Mouse (Mus musculus) MEL (cell line): Measurements from ENCODE around the gene B3galnt2. TPM values are rescaled to one million over a fixed set of nuclear protein-coding genes. Genes with fewer than 3 reads are reported as not detected.
A peak's percentile ranks its signal among the peaks of the same experiment; 100 is the strongest.

Experiments used
- DNase-seq: peaks from one replicate; pipeline ENCODE4 v3.0.0; 2011; ENCODE audit warnings: low read depth, low spot score
- H3K27ac ChIP-seq: 2 replicates; pipeline ENCODE4 v1.5.1; 2012; ENCODE audit warnings: low read depth, mild to moderate bottlenecking, control low read depth, low read length, moderate library complexity; ENCODE audit not compliant: control insufficient read depth
- H3K27me3 ChIP-seq, 2 experiments: fragments of 150-350 bp in 1 of 2; sonication (generic) in 1 of 2; 2 replicates each; pipeline ENCODE4 v1.6.1; 2012; ENCODE audit warnings: low read length in 2 of 2, mild to moderate bottlenecking in 2 of 2, improper control_type of control experiment in 1 of 2, moderate library complexity in 1 of 2; ENCODE audit not compliant: insufficient read depth in 2 of 2, control insufficient read depth in 1 of 2
- H3K36me3 ChIP-seq, 2 experiments: 2 replicates each; pipeline ENCODE4 v1.6.1; 2012 to 2014; ENCODE audit warnings: low read length in 2 of 2, improper control_type of control experiment in 1 of 2, inconsistent platforms in 1 of 2, mild to moderate bottlenecking in 1 of 2; ENCODE audit not compliant: insufficient read depth in 2 of 2, control insufficient read depth in 1 of 2
- H3K4me1 ChIP-seq, 2 experiments: fragments of 150-350 bp in 1 of 2; sonication (generic) in 1 of 2; 2 replicates each; pipeline ENCODE4 v1.6.1; 2012; ENCODE audit warnings: low read length in 2 of 2, improper control_type of control experiment in 1 of 2, mild to moderate bottlenecking in 1 of 2; ENCODE audit not compliant: insufficient read depth in 2 of 2, control insufficient read depth in 1 of 2
- H3K4me3 ChIP-seq, 2 experiments: fragments of 150-350 bp in 1 of 2; sonication (generic) in 1 of 2; 2 replicates each; pipeline ENCODE4 v1.5.1; 2012; ENCODE audit warnings: low read depth in 2 of 2, low read length in 2 of 2, mild to moderate bottlenecking in 2 of 2, moderate library complexity in 2 of 2, control low read depth in 1 of 2, improper control_type of control experiment in 1 of 2; ENCODE audit not compliant: control insufficient read depth in 1 of 2, insufficient read depth in 1 of 2
- H3K79me2 ChIP-seq: 2 replicates; pipeline ENCODE4 v1.6.1; 2012; ENCODE audit warnings: mild to moderate bottlenecking, low read length, moderate library complexity; ENCODE audit not compliant: control insufficient read depth, poor library complexity, insufficient read depth
- H3K9ac ChIP-seq: 2 replicates; pipeline ENCODE4 v1.6.1; 2012; ENCODE audit warnings: low read depth, mild to moderate bottlenecking, control low read depth, low read length, moderate library complexity; ENCODE audit not compliant: control insufficient read depth, poor library complexity, severe bottlenecking
- H3K9me3 ChIP-seq: fragments of 150-350 bp; sonication (generic); replicated peaks from 2 replicates; pipeline ENCODE4 v1.6.1; 2012; ENCODE audit warnings: mild to moderate bottlenecking, low read length, improper control_type of control experiment, moderate library complexity; ENCODE audit not compliant: insufficient read depth
- BHLHE40 ChIP-seq: IDR thresholded peaks from 2 replicates; pipeline ENCODE4 v1.6.1; 2012; ENCODE audit warnings: low read depth, mild to moderate bottlenecking, inconsistent platforms, low read length, improper control_type of control experiment, borderline replicate concordance
- CHD1 ChIP-seq: IDR thresholded peaks from 2 replicates; pipeline ENCODE4 v1.6.1; 2012; ENCODE audit warnings: low read depth, mild to moderate bottlenecking, inconsistent platforms, low read length, improper control_type of control experiment
- CHD2 ChIP-seq: IDR thresholded peaks from 2 replicates; pipeline ENCODE4 v1.6.1; 2011; ENCODE audit warnings: low read length, improper control_type of control experiment
- CTCF ChIP-seq, 3 experiments: IDR thresholded peaks in 2 of 3; conservative IDR thresholded peaks in 1 of 3; 2 replicates each; pipeline ENCODE4 v1.5.1; 2011 to 2012; ENCODE audit warnings: low read length in 3 of 3, low read depth in 2 of 3, mild to moderate bottlenecking in 2 of 3, improper control_type of control experiment in 1 of 3, inconsistent platforms in 1 of 3, mixed read lengths in 1 of 3, moderate library complexity in 1 of 3; ENCODE audit not compliant: control insufficient read depth in 1 of 3, insufficient read depth in 1 of 3, poor library complexity in 1 of 3, severe bottlenecking in 1 of 3
- E2F4 ChIP-seq: IDR thresholded peaks from 2 replicates; pipeline ENCODE4 v1.6.1; 2011; ENCODE audit warnings: low read depth, low read length, improper control_type of control experiment, borderline replicate concordance
- ELF1 ChIP-seq: IDR thresholded peaks from 2 replicates; pipeline ENCODE4 v1.6.1; 2014; ENCODE audit warnings: low read depth, mild to moderate bottlenecking, inconsistent platforms, low read length, improper control_type of control experiment, moderate library complexity
- EP300 ChIP-seq, 2 experiments: IDR thresholded peaks; 2 replicates each; pipeline ENCODE4 v1.6.1; 2011; ENCODE audit warnings: improper control_type of control experiment in 2 of 2, low read length in 2 of 2, low read depth in 1 of 2, mild to moderate bottlenecking in 1 of 2
- ETS1 ChIP-seq: IDR thresholded peaks from 2 replicates; pipeline ENCODE4 v1.6.1; 2012; ENCODE audit warnings: low read depth, mild to moderate bottlenecking, inconsistent platforms, low read length, improper control_type of control experiment, moderate library complexity
- GABPA ChIP-seq: IDR thresholded peaks from 2 replicates; pipeline ENCODE4 v1.6.1; 2012; ENCODE audit warnings: low read depth, mild to moderate bottlenecking, inconsistent platforms, low read length, improper control_type of control experiment, moderate library complexity
- GATA1 ChIP-seq: IDR thresholded peaks from 2 replicates; pipeline ENCODE4 v1.6.1; 2011; ENCODE audit warnings: low read depth, low read length, improper control_type of control experiment
- HCFC1 ChIP-seq: IDR thresholded peaks from 2 replicates; pipeline ENCODE4 v1.6.1; 2012; ENCODE audit warnings: low read depth, mild to moderate bottlenecking, inconsistent platforms, low read length, improper control_type of control experiment, moderate library complexity
- JUND ChIP-seq: IDR thresholded peaks from 2 replicates; pipeline ENCODE4 v1.6.1; 2011; ENCODE audit warnings: low read depth, mild to moderate bottlenecking, improper control_type of control experiment, low read length
- KAT2A ChIP-seq: conservative IDR thresholded peaks from 2 replicates; pipeline ENCODE4 v1.6.1; 2012; ENCODE audit warnings: low read depth, low read length, improper control_type of control experiment, inconsistent platforms
- MAFK ChIP-seq: IDR thresholded peaks from 2 replicates; pipeline ENCODE4 v1.6.1; 2011; ENCODE audit warnings: low read depth, mild to moderate bottlenecking, low read length, improper control_type of control experiment, borderline replicate concordance
- MAX ChIP-seq: IDR thresholded peaks from 2 replicates; pipeline ENCODE4 v1.6.1; 2011; ENCODE audit warnings: low read length, improper control_type of control experiment
- MAZ ChIP-seq: IDR thresholded peaks from 2 replicates; pipeline ENCODE4 v1.6.1; 2012; ENCODE audit warnings: low read depth, mild to moderate bottlenecking, inconsistent platforms, low read length, improper control_type of control experiment
- MEF2A ChIP-seq: IDR thresholded peaks from 2 replicates; pipeline ENCODE4 v1.6.1; 2014; ENCODE audit warnings: low read depth, mild to moderate bottlenecking, inconsistent platforms, low read length, improper control_type of control experiment; ENCODE audit not compliant: poor library complexity, insufficient replicate concordance, severe bottlenecking; ENCODE audit errors: extremely low read depth
- MXI1 ChIP-seq: IDR thresholded peaks from 2 replicates; pipeline ENCODE4 v1.6.1; 2011; ENCODE audit warnings: mild to moderate bottlenecking, low read depth, low read length, improper control_type of control experiment
- MYB ChIP-seq: IDR thresholded peaks from 2 replicates; pipeline ENCODE4 v1.6.1; 2011; ENCODE audit warnings: mild to moderate bottlenecking, low read depth, low read length, improper control_type of control experiment
- MYC ChIP-seq: IDR thresholded peaks from 2 replicates; pipeline ENCODE4 v1.6.1; 2011; ENCODE audit warnings: low read depth, mild to moderate bottlenecking, low read length, improper control_type of control experiment, moderate library complexity
- NELFE ChIP-seq: IDR thresholded peaks from 2 replicates; pipeline ENCODE4 v1.6.1; 2011; ENCODE audit warnings: low read depth, low read length, improper control_type of control experiment
- POLR2A ChIP-seq, 2 experiments: IDR thresholded peaks; 2 replicates each; pipeline ENCODE4 v1.6.1; 2011 to 2012; ENCODE audit warnings: low read length in 2 of 2, mild to moderate bottlenecking in 2 of 2, control low read depth in 1 of 2, improper control_type of control experiment in 1 of 2, low read depth in 1 of 2, moderate library complexity in 1 of 2; ENCODE audit not compliant: control insufficient read depth in 1 of 2, insufficient read depth in 1 of 2, poor library complexity in 1 of 2
- POLR2AphosphoS2 ChIP-seq: IDR thresholded peaks from 2 replicates; pipeline ENCODE4 v1.6.1; 2011; ENCODE audit warnings: low read length, improper control_type of control experiment
- POLR2AphosphoS5 ChIP-seq: IDR thresholded peaks from 2 replicates; pipeline ENCODE4 v1.6.1; 2012; ENCODE audit warnings: low read depth, borderline replicate concordance, mild to moderate bottlenecking, inconsistent platforms, low read length, moderate library complexity, mixed read lengths
- RAD21 ChIP-seq: IDR thresholded peaks from 2 replicates; pipeline ENCODE4 v1.6.1; 2011; ENCODE audit warnings: mild to moderate bottlenecking, low read depth, low read length, improper control_type of control experiment
- RCOR1 ChIP-seq: IDR thresholded peaks from 2 replicates; pipeline ENCODE4 v1.6.1; 2012; ENCODE audit warnings: low read depth, mild to moderate bottlenecking, inconsistent platforms, low read length, improper control_type of control experiment
- SIN3A ChIP-seq: IDR thresholded peaks from 2 replicates; pipeline ENCODE4 v1.6.1; 2012; ENCODE audit warnings: low read length, improper control_type of control experiment, inconsistent platforms
- SMC3 ChIP-seq: IDR thresholded peaks from 2 replicates; pipeline ENCODE4 v1.6.1; 2011; ENCODE audit warnings: low read depth, low read length, improper control_type of control experiment
- TBP ChIP-seq: IDR thresholded peaks from 2 replicates; pipeline ENCODE4 v1.8.0; 2011; ENCODE audit warnings: low read depth, low read length, improper control_type of control experiment
- TCF12 ChIP-seq: IDR thresholded peaks from 2 replicates; pipeline ENCODE4 v1.6.1; 2014; ENCODE audit warnings: low read depth, mild to moderate bottlenecking, inconsistent platforms, low read length, improper control_type of control experiment, moderate library complexity
- UBTF ChIP-seq: IDR thresholded peaks from 2 replicates; pipeline ENCODE4 v1.6.1; 2012; ENCODE audit warnings: low read depth, mild to moderate bottlenecking, inconsistent platforms, low read length, improper control_type of control experiment, moderate library complexity, borderline replicate concordance; ENCODE audit not compliant: insufficient read depth
- USF2 ChIP-seq, 2 experiments: IDR thresholded peaks; 2 replicates each; pipeline ENCODE4 v1.6.1; 2011 to 2012; ENCODE audit warnings: improper control_type of control experiment in 2 of 2, low read length in 2 of 2, borderline replicate concordance in 1 of 2, inconsistent platforms in 1 of 2, low read depth in 1 of 2, mild to moderate bottlenecking in 1 of 2; ENCODE audit not compliant: insufficient read depth in 1 of 2
- ZC3H11A ChIP-seq: IDR thresholded peaks from 2 replicates; pipeline ENCODE4 v1.6.1; 2012; ENCODE audit warnings: low read depth, mild to moderate bottlenecking, inconsistent platforms, low read length, improper control_type of control experiment
- ZKSCAN1 ChIP-seq: IDR thresholded peaks from 2 replicates; pipeline ENCODE4 v1.6.1; 2012; ENCODE audit warnings: low read depth, mild to moderate bottlenecking, inconsistent platforms, low read length, improper control_type of control experiment, moderate library complexity
- ZNF384 ChIP-seq: IDR thresholded peaks from 2 replicates; pipeline ENCODE4 v1.6.1; 2012; ENCODE audit warnings: low read depth, mild to moderate bottlenecking, inconsistent platforms, low read length, improper control_type of control experiment
- polyA plus RNA-seq, 2 experiments: library from polyadenylated mRNA; stranded (reverse) in 1 of 2; unstranded in 1 of 2; fragments of >175 nt in 1 of 2; fragments of >200 nt in 1 of 2; gene quantifications; 2 replicates each; pipeline versions ENCODE4 v1.2.1 to v1.2.4; 2012; ENCODE audit warnings: low replicate concordance in 2 of 2, low read depth in 1 of 2; ENCODE audit not compliant: insufficient read length in 2 of 2, insufficient read depth in 1 of 2, missing spikeins in 1 of 2
- total RNA-seq: library from RNA; depleted of rRNA; stranded (reverse); fragments of 300-350 nt; gene quantifications from 2 replicates; pipeline ENCODE4 v1.2.3, GENCODE M21; 2012

The B3galnt2 gene
- total and polyA plus RNA-seq, 3 experiments, result 61.7 to 73.8 TPM; not detected in 1

GRCm38 (mm10) chr13:13966172-13966571 is 11.9 kb downstream of the B3galnt2 start:
- Histone ChIP-seq H3K9ac (no peak overlapping the region), H3K36me3 (peaks cover 44 to 66% of the 10 kb centered on the region in 2 experiments), H3K27ac (peak overlapping the region; percentile 17), H3K4me1 (peaks cover 35 to 66% of the 10 kb centered on the region in 2 experiments), H3K9me3 (no peaks in the 10 kb centered on the region), H3K27me3 (no peaks in the 10 kb centered on the region), H3K79me2 (peaks cover 35% of the 10 kb centered on the region), H3K4me3 (no peak overlapping the region)
- DNase-seq, result peak; percentile 41
- TF ChIP-seq ETS1 (peak; percentile 98), CHD2 (no peak), TBP (no peak), ELF1 (no peak), ZKSCAN1 (no peak), MEF2A (peak; percentile 82; the same call in 1 of the 2 replicates), POLR2AphosphoS2 (no peak), SMC3 (no peak), MXI1 (no peak), MAZ (no peak), MYB (0 out of 2 replicates have a peak, but pooled peaks have one; percentile 8), MAFK (peak; percentile 64; the same call in 1 of the 2 replicates), POLR2AphosphoS5 (no peak), BHLHE40 (no peak), NELFE (no peak), GABPA (peak; percentile 93), HCFC1 (no peak), RCOR1 (peak; percentile 63; the same call in 1 of the 2 replicates), SIN3A (peak; percentile 72; the same call in 1 of the 2 replicates), ZC3H11A (no peak), MAX (no peak), KAT2A (no peak; the same call in 1 of the 2 replicates), MYC (0 out of 2 replicates have a peak, but pooled peaks have one; percentile 29), TCF12 (peak; percentile 91), USF2 (IDR thresholded peaks at IDR 0.05; ENCODE audit: borderline replicate concordance in 1 of 2, insufficient read depth in 1 of 2, low read depth in 1 of 2, low read length in 2 of 2) (no peak), CTCF (IDR thresholded peaks at IDR 0.05 in 2 of 3, conservative IDR thresholded peaks at IDR 0.05 in 1 of 3; ENCODE audit: control insufficient read depth in 1 of 3, insufficient read depth in 1 of 3, low read depth in 2 of 3, low read length in 3 of 3, poor library complexity in 1 of 3, severe bottlenecking in 1 of 3) (no peak), GATA1 (peak; percentile 81), EP300 (IDR thresholded peaks at IDR 0.05; ENCODE audit: low read depth in 1 of 2, low read length in 2 of 2) (peak; percentile 77 to 85), ZNF384 (no peak), RAD21 (no peak), E2F4 (no peak), UBTF (no peak), POLR2A (IDR thresholded peaks at IDR 0.05; ENCODE audit: control insufficient read depth in 1 of 2, insufficient read depth in 1 of 2, low read depth in 1 of 2, low read length in 2 of 2, poor library complexity in 1 of 2) (no peak), CHD1 (no peak), JUND (no peak)
